Mouse (Mus musculus): Measurements from ENCODE around the gene Rap1gds1. TPM values are rescaled to one million over a fixed set of nuclear protein-coding genes. Genes with fewer than 3 reads are reported as not detected.
A peak's percentile ranks its signal among the peaks of the same experiment; 100 is the strongest.

The Rap1gds1 gene
- polyA plus RNA-seq, 1 experiment from 2014 or later = 62.5 TPM

DNA sequence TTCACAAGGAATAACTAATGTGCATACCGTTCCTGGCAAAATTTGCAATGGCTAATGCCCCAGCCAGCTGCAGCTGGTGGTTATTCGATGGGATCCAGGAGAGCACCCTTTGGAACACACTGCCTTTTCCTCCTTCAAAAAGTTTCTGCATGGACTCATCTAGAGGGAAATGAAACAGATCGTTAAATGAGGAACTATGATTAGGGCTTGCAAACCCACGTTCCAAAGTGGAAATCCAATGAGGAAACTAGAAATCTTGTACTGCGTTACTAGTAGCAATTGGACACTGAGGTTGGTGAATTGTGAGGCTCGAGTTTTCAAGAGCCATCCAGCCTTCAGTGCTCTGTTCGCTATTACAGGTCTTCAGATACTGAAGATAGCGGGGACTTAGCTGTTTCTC lies 116.5 kb downstream of the Rap1gds1 start:
- no peak overlapping the region for H3K4me2 ChIP-seq (ENCODE audit: low read depth, low read length)
- H3K27ac ChIP-seq (replicated peaks; ENCODE audit: low read depth, low read length) = no peak overlapping the region
- DNase-seq (ENCODE audit: low spot score) (no peak), ATAC-seq (ENCODE audit: low read depth) (no peak)
- H3K4me3 ChIP-seq (ENCODE audit: low read depth, low read length) = no peak overlapping the region
- WGBS = 89% methylated on average over 8 of the region's 8 CpGs
- no peaks in the 10 kb centered on the region for H3K4me1 ChIP-seq (ENCODE audit: control insufficient read depth, insufficient read depth, low read length)
- peaks cover 62% of the 10 kb centered on the region for H3K36me3 ChIP-seq (ENCODE audit: control insufficient read depth, insufficient read depth, low read length)
- no peaks in the 10 kb centered on the region for H3K9me3 ChIP-seq (ENCODE audit: control insufficient read depth, low read length)
- H3K27me3 ChIP-seq (replicated peaks; ENCODE audit: control insufficient read depth, insufficient read depth, low read length) = no peaks in the 10 kb centered on the region
- H3K9ac ChIP-seq (ENCODE audit: low read depth, low read length) = no peak overlapping the region

DNA sequence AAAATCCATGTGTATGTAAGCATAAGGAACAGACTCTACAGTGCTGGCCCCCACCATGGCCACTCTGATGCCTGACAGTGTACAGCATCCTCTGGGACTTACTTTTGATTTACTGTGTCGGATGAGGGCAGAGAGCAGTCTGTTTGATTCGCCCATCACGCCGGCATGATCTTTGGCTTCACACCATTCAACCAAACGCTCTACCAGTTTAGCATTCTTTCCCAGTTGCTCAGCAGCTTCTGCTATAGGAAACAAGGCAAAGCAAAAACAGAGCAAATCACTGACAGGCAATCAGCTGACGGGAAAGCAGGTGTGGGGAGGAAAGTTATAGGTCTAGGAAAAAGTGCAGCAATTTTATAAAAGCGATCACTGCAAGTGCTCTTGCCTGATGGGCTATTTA lies 119.8 kb downstream of the Rap1gds1 start:
- peaks cover 69% of the 10 kb centered on the region for H3K36me3 ChIP-seq (ENCODE audit: control insufficient read depth, insufficient read depth, low read length)
- WGBS = 90% methylated on average over 7 of the region's 7 CpGs

DNA sequence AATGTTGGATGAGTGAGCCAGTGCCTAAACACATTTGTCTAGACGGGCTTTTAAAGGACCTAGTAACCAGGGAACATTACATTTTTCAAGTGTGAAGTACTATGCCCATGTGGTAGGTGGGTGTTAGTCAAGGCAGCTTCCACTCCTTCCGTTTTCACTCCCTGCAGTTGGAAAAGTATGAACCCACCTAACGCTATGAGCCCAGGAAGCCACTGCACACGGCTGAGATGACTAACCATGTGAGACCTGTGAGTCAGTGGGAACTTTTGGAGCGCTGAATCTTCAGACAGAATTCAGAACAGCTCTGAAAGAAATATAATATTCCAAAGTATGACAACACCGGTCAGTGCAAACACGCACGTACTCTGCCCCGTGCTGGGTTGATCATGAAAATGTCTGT lies 125.9 kb downstream of the Rap1gds1 start:
- Histone ChIP-seq H3K9ac (ENCODE audit: low read depth, low read length) (no peak overlapping the region), H3K4me3 (ENCODE audit: low read depth, low read length) (no peak overlapping the region), H3K27ac (replicated peaks; ENCODE audit: low read depth, low read length) (no peak overlapping the region), H3K27me3 (replicated peaks; ENCODE audit: control insufficient read depth, insufficient read depth, low read length) (no peaks in the 10 kb centered on the region), H3K36me3 (ENCODE audit: control insufficient read depth, insufficient read depth, low read length) (peaks cover 59% of the 10 kb centered on the region), H3K4me2 (ENCODE audit: low read depth, low read length) (no peak overlapping the region), H3K4me1 (ENCODE audit: control insufficient read depth, insufficient read depth, low read length) (no peaks in the 10 kb centered on the region), H3K9me3 (ENCODE audit: control insufficient read depth, low read length) (0 out of 2 replicates have a peak, but pooled peaks cover 2% of the 10 kb centered on the region)
- WGBS = 93% methylated on average over 9 of the region's 9 CpGs
- DNase-seq (ENCODE audit: low spot score) = no peak
- no peak for ATAC-seq (ENCODE audit: low read depth)

More for the DNA sequence above, 119.8 kb downstream of the Rap1gds1 start:
- DNase-seq (ENCODE audit: low spot score) = no peak
- no peak overlapping the region for H3K4me2 ChIP-seq (ENCODE audit: low read depth, low read length)
- no peaks in the 10 kb centered on the region for H3K27me3 ChIP-seq (replicated peaks; ENCODE audit: control insufficient read depth, insufficient read depth, low read length)
- H3K4me1 ChIP-seq (ENCODE audit: control insufficient read depth, insufficient read depth, low read length) = no peaks in the 10 kb centered on the region
- ATAC-seq (ENCODE audit: low read depth) = no peak
- no peak overlapping the region for H3K9ac ChIP-seq (ENCODE audit: low read depth, low read length)
- H3K4me3 ChIP-seq (ENCODE audit: low read depth, low read length) = no peak overlapping the region
- H3K27ac ChIP-seq (replicated peaks; ENCODE audit: low read depth, low read length) = no peak overlapping the region
- no peaks in the 10 kb centered on the region for H3K9me3 ChIP-seq (ENCODE audit: control insufficient read depth, low read length)

DNA sequence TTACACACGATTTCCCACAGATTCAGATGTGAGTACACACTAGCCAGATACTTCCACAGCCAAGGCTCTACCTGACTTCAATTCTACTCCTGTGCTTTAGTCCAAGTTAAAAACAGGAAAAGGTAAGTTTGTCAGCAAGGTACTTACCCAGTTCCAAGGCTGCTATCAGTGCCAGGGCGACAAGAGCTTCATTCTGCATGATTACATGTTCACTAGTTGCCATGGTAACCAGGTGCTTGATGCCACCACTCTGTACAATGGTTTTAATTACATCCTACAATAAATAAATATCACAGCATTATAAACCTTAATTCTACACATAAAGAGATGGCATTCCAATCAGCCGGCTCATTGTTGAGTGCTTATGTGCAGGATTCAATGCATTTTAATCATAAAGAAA lies 129.5 kb downstream of the Rap1gds1 start:
- Histone ChIP-seq H3K4me1 (ENCODE audit: control insufficient read depth, insufficient read depth, low read length) (0 out of 2 replicates have a peak, but pooled peaks cover 4% of the 10 kb centered on the region), H3K9me3 (ENCODE audit: control insufficient read depth, low read length) (0 out of 2 replicates have a peak, but pooled peaks cover 4% of the 10 kb centered on the region), H3K4me3 (ENCODE audit: low read depth, low read length) (no peak overlapping the region), H3K27ac (replicated peaks; ENCODE audit: low read depth, low read length) (no peak overlapping the region), H3K27me3 (replicated peaks; ENCODE audit: control insufficient read depth, insufficient read depth, low read length) (no peaks in the 10 kb centered on the region), H3K36me3 (ENCODE audit: control insufficient read depth, insufficient read depth, low read length) (peaks cover 37% of the 10 kb centered on the region), H3K4me2 (ENCODE audit: low read depth, low read length) (no peak overlapping the region), H3K9ac (ENCODE audit: low read depth, low read length) (no peak overlapping the region)
- peak; percentile 62; the same call in 1 of the 2 replicates for ATAC-seq (ENCODE audit: low read depth)
- peak; percentile 18 for DNase-seq (ENCODE audit: low spot score)
- 91% methylated on average over 3 of the region's 3 CpGs for WGBS

DNA sequence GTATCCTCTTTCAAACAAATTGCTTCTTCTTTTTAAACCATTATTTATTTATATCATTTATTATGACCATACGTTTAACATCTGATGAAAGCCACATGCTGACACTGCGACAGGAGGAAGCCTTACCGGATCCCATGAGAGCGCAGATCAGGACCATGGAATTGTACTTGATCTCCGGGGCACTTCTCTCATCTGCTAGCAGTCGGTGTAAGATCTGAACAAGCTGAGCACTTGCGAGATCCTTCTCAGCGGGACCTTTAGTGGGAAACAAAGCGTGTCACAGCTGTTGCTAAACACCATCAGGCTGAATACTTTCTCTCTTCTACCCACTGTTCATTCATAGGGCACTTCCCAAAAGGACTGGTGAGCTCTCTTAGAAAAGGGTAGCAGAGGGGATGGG lies 133.4 kb downstream of the Rap1gds1 start:
- H3K4me3 ChIP-seq (ENCODE audit: low read depth, low read length) = no peak overlapping the region
- 33% methylated on average over 9 of the region's 9 CpGs for WGBS
- no peaks in the 10 kb centered on the region for H3K27me3 ChIP-seq (replicated peaks; ENCODE audit: control insufficient read depth, insufficient read depth, low read length)
- peak; percentile 56 for DNase-seq (ENCODE audit: low spot score)
- no peak overlapping the region for H3K4me2 ChIP-seq (ENCODE audit: low read depth, low read length)
- H3K9ac ChIP-seq (ENCODE audit: low read depth, low read length) = no peak overlapping the region
- H3K9me3 ChIP-seq (ENCODE audit: control insufficient read depth, low read length) = 0 out of 2 replicates have a peak, but pooled peaks cover 4% of the 10 kb centered on the region
- H3K27ac ChIP-seq (replicated peaks; ENCODE audit: low read depth, low read length) = no peak overlapping the region
- H3K4me1 ChIP-seq (ENCODE audit: control insufficient read depth, insufficient read depth, low read length) = 0 out of 2 replicates have a peak, but pooled peaks cover 4% of the 10 kb centered on the region
- ATAC-seq (ENCODE audit: low read depth) = peak; percentile 63; the same call in 1 of the 2 replicates
- H3K36me3 ChIP-seq (ENCODE audit: control insufficient read depth, insufficient read depth, low read length) = peaks cover 56% of the 10 kb centered on the region

DNA sequence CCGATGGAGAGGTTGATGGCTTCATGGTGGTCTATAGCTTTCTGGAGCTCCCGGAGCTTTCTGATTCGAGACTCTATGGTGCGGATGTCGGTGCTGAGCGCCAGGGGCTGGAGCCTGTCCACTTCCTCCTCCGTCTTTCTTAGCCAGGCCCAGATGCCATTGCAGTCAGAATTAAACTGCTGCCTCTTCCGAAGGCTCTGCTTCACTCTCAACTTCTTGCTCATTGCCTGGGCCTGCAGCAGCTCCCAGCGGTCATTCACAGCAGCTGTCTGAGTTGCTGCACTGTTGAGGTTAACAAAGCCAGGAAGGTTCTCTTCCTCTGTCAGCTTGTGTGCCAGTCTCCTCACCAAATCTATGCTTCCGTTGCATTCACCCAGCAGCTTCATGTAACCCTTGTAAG lies 137.8 kb downstream of the Rap1gds1 start:
- Histone ChIP-seq H3K4me2 (ENCODE audit: low read depth, low read length) (no peak overlapping the region), H3K36me3 (ENCODE audit: control insufficient read depth, insufficient read depth, low read length) (peaks cover 38% of the 10 kb centered on the region), H3K9ac (ENCODE audit: low read depth, low read length) (no peak overlapping the region), H3K27me3 (replicated peaks; ENCODE audit: control insufficient read depth, insufficient read depth, low read length) (no peaks in the 10 kb centered on the region), H3K27ac (replicated peaks; ENCODE audit: low read depth, low read length) (no peak overlapping the region), H3K9me3 (ENCODE audit: control insufficient read depth, low read length) (peaks cover 6% of the 10 kb centered on the region; the same call in 1 of the 2 replicates), H3K4me3 (ENCODE audit: low read depth, low read length) (no peak overlapping the region), H3K4me1 (ENCODE audit: control insufficient read depth, insufficient read depth, low read length) (0 out of 2 replicates have a peak, but pooled peaks cover 4% of the 10 kb centered on the region)
- no peak for ATAC-seq (ENCODE audit: low read depth)
- no peak for DNase-seq (ENCODE audit: low spot score)
- WGBS = 92% methylated on average over 10 of the region's 10 CpGs

DNA sequence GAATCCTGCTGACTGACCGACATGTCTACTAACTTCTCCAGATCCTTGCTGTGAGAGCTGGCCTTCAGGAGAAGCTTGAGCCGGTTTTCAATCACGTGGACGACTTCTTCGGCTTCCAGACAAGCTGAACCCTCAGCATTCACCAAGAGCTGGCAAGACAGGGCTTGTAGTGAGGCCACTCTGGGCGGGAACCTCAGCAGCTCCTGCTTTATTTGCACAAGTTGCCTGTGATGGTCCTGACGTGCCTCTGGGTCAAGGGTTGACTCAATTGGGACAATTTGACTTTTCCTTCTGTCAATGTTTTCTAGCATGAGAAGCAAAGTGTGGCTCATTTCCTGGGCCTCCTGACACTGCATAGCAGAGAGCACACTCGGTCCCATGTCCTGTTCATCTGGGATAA lies 138.2 kb downstream of the Rap1gds1 start:
- Histone ChIP-seq H3K27ac (replicated peaks; ENCODE audit: low read depth, low read length) (no peak overlapping the region), H3K36me3 (ENCODE audit: control insufficient read depth, insufficient read depth, low read length) (peaks cover 38% of the 10 kb centered on the region), H3K9me3 (ENCODE audit: control insufficient read depth, low read length) (peaks cover 6% of the 10 kb centered on the region; the same call in 1 of the 2 replicates), H3K9ac (ENCODE audit: low read depth, low read length) (no peak overlapping the region), H3K4me3 (ENCODE audit: low read depth, low read length) (no peak overlapping the region), H3K4me1 (ENCODE audit: control insufficient read depth, insufficient read depth, low read length) (0 out of 2 replicates have a peak, but pooled peaks cover 4% of the 10 kb centered on the region), H3K4me2 (ENCODE audit: low read depth, low read length) (no peak overlapping the region), H3K27me3 (replicated peaks; ENCODE audit: control insufficient read depth, insufficient read depth, low read length) (no peaks in the 10 kb centered on the region)
- WGBS = 84% methylated on average over 8 of the region's 8 CpGs
- ATAC-seq (ENCODE audit: low read depth) (no peak), DNase-seq (ENCODE audit: low spot score) (no peak)

DNA sequence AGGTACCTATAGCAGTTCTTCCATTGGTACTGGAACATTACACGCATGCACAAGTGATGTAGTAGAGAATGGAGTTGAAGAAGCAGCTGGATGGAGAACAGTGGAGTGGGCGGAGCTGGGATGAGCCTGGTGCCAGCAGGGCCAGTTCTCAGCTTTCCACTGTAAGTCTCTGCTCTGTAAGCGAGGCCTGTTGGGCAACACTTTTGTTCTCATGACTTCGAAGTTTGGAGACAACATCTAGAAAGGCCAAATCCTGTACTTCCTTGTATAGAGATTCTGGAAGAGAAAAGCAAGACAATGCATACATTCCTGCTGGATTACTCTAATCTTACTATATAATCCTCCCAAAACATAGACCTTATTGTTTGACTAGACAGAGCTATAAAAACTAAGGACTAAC lies 147.6 kb downstream of the Rap1gds1 start:
- Histone ChIP-seq H3K9ac (ENCODE audit: low read depth, low read length) (no peak overlapping the region), H3K4me2 (ENCODE audit: low read depth, low read length) (no peak overlapping the region), H3K4me3 (ENCODE audit: low read depth, low read length) (no peak overlapping the region), H3K9me3 (ENCODE audit: control insufficient read depth, low read length) (0 out of 2 replicates have a peak, but pooled peaks cover 5% of the 10 kb centered on the region), H3K36me3 (ENCODE audit: control insufficient read depth, insufficient read depth, low read length) (peaks cover 32% of the 10 kb centered on the region), H3K4me1 (ENCODE audit: control insufficient read depth, insufficient read depth, low read length) (no peaks in the 10 kb centered on the region), H3K27ac (replicated peaks; ENCODE audit: low read depth, low read length) (no peak overlapping the region), H3K27me3 (replicated peaks; ENCODE audit: control insufficient read depth, insufficient read depth, low read length) (no peaks in the 10 kb centered on the region)
- DNase-seq (ENCODE audit: low spot score) (no peak), ATAC-seq (ENCODE audit: low read depth) (no peak)
- 89% methylated on average over 4 of the region's 4 CpGs for WGBS

DNA sequence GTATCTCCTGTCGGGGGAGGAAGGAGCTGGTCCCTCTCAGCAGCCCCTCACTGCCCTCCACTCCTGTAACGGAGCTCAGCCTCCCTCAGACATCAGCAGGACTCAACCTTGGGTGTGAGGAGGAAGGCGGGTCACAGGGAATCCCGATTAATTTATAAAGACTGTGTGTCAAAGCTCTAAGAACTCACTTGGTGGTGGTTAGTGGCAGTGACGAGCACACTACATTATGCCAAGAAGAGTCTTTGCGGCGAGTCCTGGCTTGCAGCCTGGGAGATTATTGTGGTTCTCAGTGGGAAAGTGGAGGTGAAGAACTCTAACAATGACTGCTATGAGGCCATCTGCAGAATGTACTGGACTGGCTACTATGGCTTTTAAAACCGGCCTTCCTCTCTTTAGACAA lies 148.8 kb downstream of the Rap1gds1 start:
- DNase-seq (ENCODE audit: low spot score) (no peak), ATAC-seq (ENCODE audit: low read depth) (no peak)
- Histone ChIP-seq H3K27ac (replicated peaks; ENCODE audit: low read depth, low read length) (no peak overlapping the region), H3K9me3 (ENCODE audit: control insufficient read depth, low read length) (0 out of 2 replicates have a peak, but pooled peaks cover under 1% of the 10 kb centered on the region), H3K4me3 (ENCODE audit: low read depth, low read length) (no peak overlapping the region), H3K4me2 (ENCODE audit: low read depth, low read length) (no peak overlapping the region), H3K4me1 (ENCODE audit: control insufficient read depth, insufficient read depth, low read length) (no peaks in the 10 kb centered on the region), H3K27me3 (replicated peaks; ENCODE audit: control insufficient read depth, insufficient read depth, low read length) (no peaks in the 10 kb centered on the region), H3K36me3 (ENCODE audit: control insufficient read depth, insufficient read depth, low read length) (peaks cover 32% of the 10 kb centered on the region), H3K9ac (ENCODE audit: low read depth, low read length) (no peak overlapping the region)
- 90% methylated on average over 8 of the region's 8 CpGs for WGBS
